Mouse (Mus musculus): Measurements from ENCODE around the gene Thnsl2.

GRCm38 (mm10) chr6:71180596-71180995 is 36.4 kb upstream of the Thnsl2 start:
- TF ChIP-seq CTCF (IDR thresholded peaks at IDR 0.05; ENCODE audit: low read depth) (no peak), EP300 (IDR thresholded peaks at IDR 0.05; ENCODE audit: low read depth) (no peak)
